Mouse (Mus musculus): ENCODE data around the gene Cyfip2.

Gene Cyfip2

DNA sequence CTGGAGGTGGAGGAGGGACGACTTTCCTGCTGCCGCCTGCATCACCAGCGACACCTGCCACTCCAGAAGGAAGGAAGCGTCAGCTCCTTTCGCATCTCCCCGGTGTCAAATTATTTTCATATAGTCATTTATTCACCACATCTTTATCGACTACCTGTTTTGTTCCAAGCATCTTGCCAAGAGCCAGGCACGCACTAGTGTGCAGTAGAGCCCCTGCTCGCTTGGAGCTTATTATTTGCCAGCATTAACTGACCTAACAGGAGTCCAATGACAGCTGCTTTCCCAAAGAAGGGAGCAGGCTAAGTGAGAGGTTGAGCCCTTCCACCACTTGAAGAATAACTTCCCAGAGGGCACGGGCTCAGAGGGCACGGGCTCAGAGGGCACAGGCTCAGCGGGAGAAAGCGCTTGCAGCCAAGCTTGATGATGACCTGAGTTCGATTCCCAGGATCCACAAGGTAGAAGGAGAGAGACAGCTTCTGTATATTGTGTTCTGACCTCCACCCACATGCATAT is at the start of gene Cyfip2:
Cyfip2 (minus strand) TSS at position 337 of the 513 bp plus-strand sequence.
- no peak for DNase-seq (ENCODE audit: low spot score)

DNA sequence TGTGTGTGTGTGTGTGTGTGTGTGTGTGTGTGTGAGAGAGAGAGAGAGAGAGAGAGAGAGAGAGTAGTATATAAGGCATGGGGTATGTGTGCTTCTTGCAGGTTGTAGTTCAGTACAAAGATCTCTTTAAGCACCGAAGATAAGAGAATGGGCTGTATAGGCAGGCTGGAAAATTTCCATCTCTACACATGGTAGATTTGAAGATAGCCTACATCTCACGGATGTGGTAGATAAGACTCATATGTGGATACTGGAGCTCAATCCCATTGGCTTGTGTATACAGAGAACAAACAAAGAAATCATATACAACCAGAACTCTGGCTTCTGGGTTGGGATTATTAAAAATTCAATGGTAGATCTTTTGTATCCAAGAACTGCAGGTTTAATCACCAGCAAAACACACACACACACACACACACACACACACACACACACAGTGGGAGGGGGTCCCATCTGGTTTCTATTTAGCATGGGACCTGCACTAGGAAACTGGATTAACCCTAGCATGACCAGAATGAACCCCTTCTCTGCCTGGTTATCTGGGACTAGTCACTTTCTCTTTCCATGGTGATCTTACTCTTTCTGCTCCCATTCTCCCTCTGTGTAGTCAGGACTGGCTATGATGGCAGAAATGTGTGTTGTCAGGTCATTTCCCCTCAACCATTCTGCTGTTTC is 48.5 kb upstream of the Cyfip2 start:
- no peak for DNase-seq (ENCODE audit: low spot score)

GRCm38 (mm10) chr11:46358369-46358768 is 45.7 kb upstream of the Cyfip2 start:
- no peak for DNase-seq (ENCODE audit: low spot score)

DNA sequence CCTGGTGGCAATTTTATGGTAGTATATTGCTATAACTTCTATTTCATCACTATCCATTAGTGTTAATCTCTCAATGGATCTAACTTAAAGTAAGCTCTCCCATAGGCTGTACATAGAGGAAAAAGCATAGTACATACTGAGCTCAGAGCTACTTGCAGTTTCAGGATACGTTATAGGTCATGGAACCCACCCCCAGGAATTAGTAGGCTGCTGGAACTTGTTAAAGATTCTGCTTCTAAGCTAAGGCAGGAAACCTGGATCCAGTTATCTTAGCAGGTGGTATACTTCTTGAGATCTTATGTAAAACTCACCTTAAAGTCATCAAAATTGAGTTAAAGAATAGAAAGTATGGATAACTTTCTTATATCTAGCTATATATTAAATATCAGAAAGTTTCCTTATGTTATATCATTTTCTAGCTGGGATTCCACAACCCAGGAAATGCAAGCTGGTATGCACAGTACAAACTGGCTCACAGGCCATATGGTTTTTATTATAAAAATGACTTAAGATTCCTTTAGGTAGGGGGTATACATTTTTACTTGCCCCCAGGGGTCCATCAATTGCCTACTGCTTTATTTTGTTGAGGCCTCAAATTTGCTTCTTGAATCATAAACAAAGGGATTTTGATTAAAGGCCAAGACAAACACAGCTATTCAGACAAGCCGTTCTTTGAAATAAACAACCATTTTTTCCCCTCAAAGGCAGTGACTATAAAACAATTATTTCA is 37.2 kb upstream of the Cyfip2 start:
- DNase-seq (ENCODE audit: low spot score): no peak

- DNase-seq (ENCODE audit: low spot score): no peak
Observed at GRCm38 (mm10) chr11:46348416-46348815, 35.8 kb upstream of the Cyfip2 start.

- DNase-seq (ENCODE audit: low spot score): no peak
Observed at GRCm38 (mm10) chr11:46347756-46348155, 35.1 kb upstream of the Cyfip2 start.

DNA sequence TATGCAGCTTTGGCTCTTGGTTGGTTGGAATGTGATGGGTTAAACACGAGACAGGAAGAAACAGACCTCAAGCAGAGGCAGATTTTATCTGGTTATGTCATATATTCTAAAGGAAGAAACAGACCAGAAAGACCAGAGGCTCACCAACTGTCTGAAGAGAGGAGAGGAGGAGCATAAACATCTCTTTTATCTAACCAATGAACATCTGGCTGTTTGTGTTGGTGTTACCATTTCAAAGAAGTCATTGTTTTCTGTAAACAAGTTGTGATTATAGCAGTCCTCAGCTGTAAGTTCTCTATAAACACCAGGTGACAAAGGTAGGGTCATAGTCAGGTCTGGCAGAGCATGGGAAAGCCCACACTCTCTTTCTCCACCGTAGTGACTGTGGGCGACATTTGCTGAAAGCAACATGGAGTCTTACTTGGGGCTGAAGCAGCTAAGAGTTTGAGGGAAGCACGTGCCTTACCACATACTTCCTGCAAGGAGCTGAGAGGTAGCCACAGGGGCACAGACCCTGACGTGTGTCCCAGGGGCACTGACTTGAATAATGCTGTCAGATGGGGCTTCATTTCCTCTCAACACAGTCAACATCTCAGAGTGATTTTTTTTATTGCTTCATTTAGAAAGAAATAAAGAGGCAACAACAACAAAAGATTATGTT is 31.4 kb upstream of the Cyfip2 start:
- no peak for DNase-seq (ENCODE audit: low spot score)

GRCm38 (mm10) chr11:46341960-46342359 is 29.3 kb upstream of the Cyfip2 start:
- DNase-seq (ENCODE audit: low spot score): no peak

- no peak for DNase-seq (ENCODE audit: low spot score)
Observed at GRCm38 (mm10) chr11:46336020-46336419, 23.4 kb upstream of the Cyfip2 start.

DNA sequence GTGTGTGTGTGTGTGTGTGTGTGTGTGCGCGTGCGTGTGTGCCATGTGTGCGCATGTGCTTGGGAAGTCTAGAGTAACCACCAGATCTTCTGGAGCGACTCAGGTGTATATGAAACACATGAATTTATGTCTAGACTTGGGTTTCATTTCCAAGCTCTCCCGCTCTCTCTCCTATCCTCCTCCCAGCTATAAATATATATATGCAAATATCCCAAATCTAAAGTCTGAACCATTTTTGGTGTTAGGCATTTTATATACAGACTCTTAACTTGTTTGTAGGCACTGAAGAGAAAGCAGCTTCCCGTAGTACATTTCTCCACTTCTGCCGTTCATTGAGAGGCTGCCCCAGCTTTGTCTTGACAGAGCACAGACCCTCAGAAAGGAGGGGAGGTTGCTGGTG is 19.6 kb upstream of the Cyfip2 start:
- DNase-seq (ENCODE audit: low spot score): no peak

DNA sequence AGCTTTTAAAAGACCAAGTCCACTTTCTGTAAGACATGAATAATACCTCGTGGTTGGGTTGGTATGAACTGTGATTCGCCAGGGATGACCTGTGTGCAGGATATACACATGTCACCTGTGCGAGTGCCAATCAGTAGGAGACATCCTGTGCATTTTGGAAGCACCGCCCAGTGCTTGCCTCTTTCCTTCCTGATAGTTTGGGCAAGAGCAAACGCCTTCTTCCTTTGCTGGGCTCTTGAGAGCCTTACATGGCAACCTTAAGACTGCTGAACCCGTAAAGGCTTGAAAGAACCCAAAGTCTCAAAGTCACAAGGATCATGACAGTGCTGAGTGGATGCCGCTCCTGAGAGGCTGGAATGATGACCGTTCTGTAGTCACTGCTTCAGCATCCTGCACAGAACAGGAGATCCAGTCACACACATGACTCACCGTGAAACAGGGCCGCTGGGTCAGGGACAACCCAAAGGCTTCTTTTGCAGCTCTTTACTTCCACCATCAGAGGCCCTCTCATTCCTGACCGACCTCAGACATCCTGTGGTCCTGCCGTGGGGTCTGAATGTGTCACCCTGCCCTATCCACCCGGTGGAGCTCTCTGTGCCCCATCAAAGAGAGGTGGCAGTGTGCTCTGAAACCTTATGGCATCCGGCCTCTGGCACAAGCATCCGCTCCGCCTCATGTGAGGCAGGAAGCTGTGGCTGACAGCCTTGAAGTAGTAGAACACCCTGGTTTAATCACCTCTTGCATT is 13.8 kb upstream of the Cyfip2 start:
- no peak for DNase-seq (ENCODE audit: low spot score)

DNA sequence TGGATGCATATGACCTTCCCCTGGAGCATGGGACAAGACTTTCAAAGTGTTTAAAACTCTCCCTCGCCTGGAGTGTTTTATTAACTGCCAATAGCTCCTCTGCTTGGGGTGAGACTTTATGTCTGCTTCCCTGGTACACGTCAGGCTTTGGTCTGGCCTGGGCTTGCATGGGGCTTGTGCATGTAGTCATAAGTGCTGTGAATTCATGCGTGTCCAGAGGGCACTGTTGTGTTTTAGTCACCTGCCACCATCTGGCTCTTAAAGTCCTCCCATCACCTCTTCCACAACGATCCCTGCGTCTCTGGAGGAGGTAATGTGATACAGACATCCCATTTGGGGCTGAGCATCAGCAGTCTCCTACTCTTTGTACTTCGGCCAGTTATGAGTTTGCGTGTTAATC is 8.9 kb upstream of the Cyfip2 start:
- no peak for DNase-seq (ENCODE audit: low spot score)

DNA sequence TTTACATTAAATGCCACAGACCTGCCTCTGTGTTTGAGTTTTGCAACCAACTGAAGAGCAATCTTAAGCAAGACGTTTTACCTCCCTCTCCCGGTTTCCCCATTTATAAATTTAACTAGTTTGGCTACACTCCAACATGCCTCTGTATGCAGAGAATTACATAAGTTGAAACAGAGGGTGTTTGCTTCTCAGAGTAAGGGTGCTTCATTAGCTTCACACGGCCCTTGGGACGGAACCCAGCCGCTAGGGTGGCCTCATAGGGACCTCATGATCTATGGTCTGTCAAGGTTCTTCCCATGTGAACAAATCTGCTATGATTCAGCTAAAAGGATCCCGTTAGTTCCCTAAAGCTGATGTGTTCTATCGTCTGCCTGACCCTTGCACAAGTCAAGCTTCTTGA is 1.9 kb upstream of the Cyfip2 start:
- DNase-seq (ENCODE audit: low spot score): no peak

- no peak for DNase-seq (ENCODE audit: low spot score)
Observed at GRCm38 (mm10) chr11:46313851-46314250, 1.2 kb upstream of the Cyfip2 start.

GRCm38 (mm10) chr11:46311703-46312522 is 746 bp downstream of the Cyfip2 start:
- no peak for DNase-seq (ENCODE audit: low spot score)

DNA sequence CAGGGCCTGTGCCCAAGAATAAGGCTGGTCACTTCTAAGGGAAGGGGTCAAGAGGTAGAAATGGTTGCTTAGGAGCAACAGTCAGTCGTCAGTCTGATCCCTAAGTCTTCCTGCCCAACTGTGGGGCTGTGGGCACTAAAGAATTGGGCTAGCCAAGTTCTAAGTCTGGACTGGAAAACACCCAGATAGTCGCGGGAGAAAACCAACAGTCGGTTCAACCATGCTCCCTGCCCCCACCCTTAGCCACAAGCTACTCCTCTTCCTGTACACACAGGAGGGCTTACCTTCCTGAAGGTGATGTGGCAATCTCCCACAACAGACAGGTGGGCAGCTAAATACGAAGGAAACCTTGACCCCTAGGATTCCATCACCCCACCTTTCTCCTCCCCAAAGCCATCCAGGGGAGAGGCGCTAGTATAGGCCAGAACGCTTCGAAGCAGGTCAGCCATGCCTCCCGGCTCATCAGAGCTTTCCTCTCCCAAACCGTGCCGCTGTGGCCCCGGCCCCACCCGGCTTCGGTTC is 1.4 kb downstream of the Cyfip2 start:
- no peak for DNase-seq (ENCODE audit: low spot score)

- DNase-seq (ENCODE audit: low spot score): no peak
Observed at GRCm38 (mm10) chr11:46310647-46311063, 2.0 kb downstream of the Cyfip2 start.

DNA sequence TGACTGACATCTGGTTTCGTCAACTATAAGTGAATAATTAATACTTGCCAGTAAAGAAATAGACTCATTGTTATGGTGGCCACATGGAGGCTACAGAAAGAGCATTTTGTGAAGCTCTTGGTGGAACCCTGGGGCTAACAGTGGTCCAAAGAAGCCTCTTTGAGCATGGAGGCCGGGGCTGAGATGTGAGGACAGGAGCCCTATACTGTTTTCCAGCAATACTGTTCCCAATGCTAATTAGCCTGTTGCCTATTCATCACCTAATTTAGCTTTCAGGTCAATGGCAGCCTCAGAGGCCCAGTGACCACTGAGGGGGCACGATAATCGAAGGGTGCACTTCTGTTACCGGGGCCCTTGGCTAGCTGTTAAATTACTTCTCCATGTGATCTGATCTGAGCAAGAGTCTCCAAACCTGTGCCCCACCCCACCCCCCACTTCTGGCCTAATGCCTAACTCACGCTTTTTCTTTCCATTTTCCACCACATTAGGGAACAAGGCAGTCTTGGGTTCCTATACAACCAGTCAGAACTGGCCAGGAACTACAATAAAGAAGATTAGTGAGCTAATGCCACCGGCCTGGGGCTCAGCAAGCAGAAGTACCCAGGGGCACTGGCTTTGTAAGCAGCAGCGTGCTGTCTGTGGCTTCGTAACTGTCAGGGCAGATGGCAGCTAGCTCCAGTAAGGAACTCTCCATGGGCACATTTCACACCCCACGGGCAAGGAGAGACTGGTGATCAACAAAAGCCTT is 2.7 kb downstream of the Cyfip2 start:
- DNase-seq (ENCODE audit: low spot score): no peak

- no peak for DNase-seq (ENCODE audit: low spot score)
Observed at GRCm38 (mm10) chr11:46309111-46309741, 3.4 kb downstream of the Cyfip2 start.
